Mouse (Mus musculus) brain, embryonic 18.5 days (tissue): ENCODE measurements around the gene Nup188.

Experiments used
- DNase-seq: peaks from one replicate; pipeline ENCODE4 v3.0.0-alpha.2; 2012; ENCODE audit warnings: low read depth, low spot score

The Nup188 gene

GRCm38 (mm10) chr2:30285004-30285403 is 1.2 kb upstream of the Nup188 start:
- DNase-seq, result no peak

DNA sequence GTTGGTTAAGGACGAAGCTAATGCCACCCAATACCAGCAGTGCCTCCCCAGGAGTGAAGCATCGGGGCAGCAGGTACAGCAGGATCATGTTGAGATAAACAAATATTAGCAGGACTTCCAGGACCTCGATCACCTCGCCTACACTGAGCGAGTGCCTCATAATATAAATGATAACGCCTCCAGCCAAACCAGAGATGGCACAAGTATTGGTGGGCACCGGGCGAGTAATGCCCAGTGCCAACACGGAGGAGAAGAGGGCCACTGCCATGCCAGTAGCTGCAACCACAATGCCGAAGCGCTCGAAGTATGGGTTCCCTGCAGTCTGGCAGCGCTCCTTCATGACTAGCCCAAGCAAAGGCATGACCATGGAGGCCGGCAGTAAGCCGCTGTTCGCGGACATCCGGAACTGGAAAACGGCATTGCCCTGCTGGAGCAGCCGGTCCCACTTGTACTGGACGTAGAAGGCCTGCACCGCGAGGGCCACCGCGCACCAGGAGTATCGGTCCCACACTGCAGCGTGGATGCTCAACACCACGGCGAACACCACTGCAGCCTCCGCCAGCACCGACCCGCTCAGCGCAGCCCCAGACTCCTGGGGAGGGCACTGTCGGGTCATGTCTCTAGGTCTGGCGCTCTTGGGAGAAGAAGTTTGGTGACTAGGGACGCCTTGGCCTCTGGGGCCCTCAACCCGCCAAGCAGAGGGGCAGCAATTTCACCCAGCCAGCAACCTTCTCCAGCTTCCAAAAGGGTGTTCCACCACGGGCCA is 598 bp upstream of the Nup188 start:
- no peak for DNase-seq

GRCm38 (mm10) chr2:30287027-30287373 is 803 bp downstream of the Nup188 start:
- DNase-seq, result no peak

DNA sequence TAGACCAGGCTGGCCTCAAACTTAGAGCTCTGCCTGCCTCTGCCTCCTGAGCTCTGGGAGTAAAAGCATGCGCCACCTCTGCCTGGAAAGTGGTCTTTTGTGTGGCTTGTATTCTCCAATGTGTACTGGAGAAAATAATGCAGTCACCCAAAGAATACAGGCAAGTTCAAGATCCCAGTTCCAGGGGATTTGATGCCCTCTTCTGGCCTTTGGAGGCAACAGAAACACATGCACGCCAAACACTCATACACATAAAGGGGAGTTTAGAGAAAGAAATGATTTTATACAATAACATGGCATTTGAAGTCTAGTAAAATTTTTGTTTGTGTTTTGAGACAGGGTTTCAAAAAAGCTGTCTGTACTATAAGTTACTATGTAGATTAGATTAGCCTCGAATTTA is 13.3 kb downstream of the Nup188 start:
- DNase-seq, result no peak

GRCm38 (mm10) chr2:30299966-30300365 is 13.8 kb downstream of the Nup188 start:
- no peak for DNase-seq

DNA sequence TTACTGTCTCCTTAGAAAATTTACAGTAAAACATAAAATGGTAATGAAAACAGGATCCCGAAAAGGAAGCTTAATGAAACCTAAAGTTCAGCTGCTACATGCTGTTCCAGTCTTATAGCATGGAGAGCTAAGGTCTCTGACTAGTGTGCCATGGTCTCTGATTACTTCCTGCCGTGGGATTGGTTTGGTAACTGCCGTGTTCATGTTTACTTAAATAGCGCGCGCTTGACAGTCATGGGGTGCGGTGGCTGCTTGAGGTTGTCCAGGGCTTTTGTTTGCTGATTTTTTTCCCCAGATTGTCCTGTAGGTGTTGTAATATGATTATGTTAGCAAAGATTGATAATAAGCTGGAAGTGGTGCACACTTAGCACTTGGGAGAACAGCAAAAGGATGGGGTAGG is 19.9 kb downstream of the Nup188 start:
- DNase-seq, result no peak

GRCm38 (mm10) chr2:30309351-30309750 is 23.2 kb downstream of the Nup188 start:
- DNase-seq, result no peak

DNA sequence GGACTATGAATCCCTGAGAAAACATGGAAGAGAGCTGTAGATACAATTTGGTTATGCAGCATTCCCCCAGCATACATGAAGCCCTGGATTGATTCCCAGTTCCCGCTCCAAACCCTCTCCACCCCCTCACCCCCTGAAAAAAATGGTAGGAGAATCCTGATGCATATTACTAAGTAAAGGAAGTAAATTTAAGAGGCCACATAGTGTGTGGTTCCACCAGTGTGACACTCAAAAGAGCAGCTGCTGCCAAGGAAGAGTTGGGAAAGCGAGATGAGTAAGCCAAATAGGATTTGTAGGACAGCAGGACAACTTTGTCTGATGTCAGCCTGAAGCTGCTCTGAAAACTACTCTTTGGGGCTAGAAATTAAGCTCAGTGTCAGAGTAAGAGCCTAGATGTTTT is 25.3 kb downstream of the Nup188 start:
- DNase-seq, result no peak

GRCm38 (mm10) chr2:30316136-30316535 is 29.9 kb downstream of the Nup188 start:
- no peak for DNase-seq

DNA sequence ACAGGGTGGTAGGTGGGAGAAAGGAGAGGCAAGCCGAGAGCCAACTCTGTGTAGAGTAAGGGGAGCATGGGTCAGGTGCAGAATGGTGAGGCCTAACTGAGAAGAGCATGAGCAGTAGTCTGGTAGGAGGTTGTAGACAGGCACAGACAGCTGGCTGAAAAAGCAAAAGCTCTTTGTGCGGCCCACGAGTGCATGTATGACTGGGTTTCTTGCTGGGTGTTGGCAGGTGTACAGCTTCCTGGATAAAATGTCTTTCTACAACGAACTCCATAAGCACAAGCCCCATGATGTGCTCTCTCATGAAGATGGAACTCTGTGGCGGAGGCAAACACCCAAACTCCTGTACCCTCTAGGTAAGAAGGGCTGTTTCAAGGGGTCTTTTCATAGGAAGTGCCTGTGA is 30.8 kb downstream of the Nup188 start:
- no peak for DNase-seq

GRCm38 (mm10) chr2:30319260-30319659 is 33.1 kb downstream of the Nup188 start:
- no peak for DNase-seq

GRCm38 (mm10) chr2:30323111-30323510 is 36.9 kb downstream of the Nup188 start:
- no peak for DNase-seq

- no peak for DNase-seq
Observed at GRCm38 (mm10) chr2:30325296-30325695, 39.1 kb downstream of the Nup188 start.

DNA sequence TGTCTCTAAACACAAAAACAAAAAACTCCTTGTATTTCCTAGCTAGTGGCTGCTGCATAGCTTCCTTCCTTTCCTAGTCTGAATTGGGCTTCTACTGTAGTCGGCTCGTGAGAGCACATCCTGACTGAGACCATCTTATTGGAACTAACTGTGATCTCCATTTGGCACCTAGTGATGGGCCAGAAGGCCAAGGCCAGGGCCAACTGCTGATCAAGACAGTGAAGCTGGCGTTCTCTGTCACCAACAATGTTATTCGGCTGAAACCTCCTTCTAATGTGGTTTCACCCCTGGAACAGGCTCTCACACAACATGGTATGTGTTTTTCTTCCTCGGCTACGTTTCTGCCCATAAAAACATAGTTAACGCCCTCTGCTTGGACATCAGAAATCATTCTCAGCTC is 41.1 kb downstream of the Nup188 start:
- DNase-seq, result no peak

GRCm38 (mm10) chr2:30328791-30329190 is 42.6 kb downstream of the Nup188 start:
- DNase-seq, result no peak

GRCm38 (mm10) chr2:30335324-30335723 is 49.1 kb downstream of the Nup188 start:
- no peak for DNase-seq

GRCm38 (mm10) chr2:30336174-30336915 is 50.1 kb downstream of the Nup188 start:
- DNase-seq, result no peak

DNA sequence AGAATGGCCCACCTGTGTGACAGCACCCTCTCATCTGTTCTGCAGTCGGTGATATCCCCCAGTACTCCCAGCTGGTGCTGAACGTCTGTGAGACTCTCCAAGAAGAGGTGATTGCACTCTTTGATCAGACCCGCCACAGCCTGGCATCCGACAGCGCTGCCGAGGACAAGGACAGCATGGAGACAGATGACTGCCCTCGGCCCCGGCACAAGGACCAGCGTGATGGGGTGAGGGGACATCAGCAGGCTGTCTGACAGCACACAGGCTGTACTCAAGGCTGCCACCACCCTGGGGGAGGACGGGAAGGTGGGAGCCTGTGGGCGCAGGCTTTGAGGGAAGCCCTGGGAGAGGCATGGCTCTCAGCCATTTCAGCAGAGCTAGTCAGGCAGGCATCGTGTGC is 51.0 kb downstream of the Nup188 start:
- no peak for DNase-seq

GRCm38 (mm10) chr2:30342061-30342460 is 55.9 kb downstream of the Nup188 start:
- no peak for DNase-seq

DNA sequence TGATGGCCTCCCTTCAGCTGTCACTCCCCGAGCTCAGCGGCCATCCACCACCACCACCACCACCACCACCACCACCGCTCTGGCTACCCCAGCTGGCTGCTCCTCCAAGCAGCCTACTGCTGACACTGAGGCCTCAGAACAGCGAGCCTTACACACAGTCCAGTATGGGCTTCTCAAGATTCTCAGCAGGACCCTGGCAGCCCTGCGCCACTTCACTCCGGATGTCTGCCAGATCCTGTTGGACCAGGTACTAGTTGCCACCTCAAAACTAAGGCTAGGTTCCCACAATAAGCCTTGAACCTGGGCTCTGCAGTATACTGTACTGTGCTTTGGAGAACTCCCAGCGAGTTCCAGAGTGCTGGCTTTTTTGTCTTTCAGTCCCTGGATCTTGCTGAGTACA is 56.3 kb downstream of the Nup188 start:
- DNase-seq, result no peak

DNA sequence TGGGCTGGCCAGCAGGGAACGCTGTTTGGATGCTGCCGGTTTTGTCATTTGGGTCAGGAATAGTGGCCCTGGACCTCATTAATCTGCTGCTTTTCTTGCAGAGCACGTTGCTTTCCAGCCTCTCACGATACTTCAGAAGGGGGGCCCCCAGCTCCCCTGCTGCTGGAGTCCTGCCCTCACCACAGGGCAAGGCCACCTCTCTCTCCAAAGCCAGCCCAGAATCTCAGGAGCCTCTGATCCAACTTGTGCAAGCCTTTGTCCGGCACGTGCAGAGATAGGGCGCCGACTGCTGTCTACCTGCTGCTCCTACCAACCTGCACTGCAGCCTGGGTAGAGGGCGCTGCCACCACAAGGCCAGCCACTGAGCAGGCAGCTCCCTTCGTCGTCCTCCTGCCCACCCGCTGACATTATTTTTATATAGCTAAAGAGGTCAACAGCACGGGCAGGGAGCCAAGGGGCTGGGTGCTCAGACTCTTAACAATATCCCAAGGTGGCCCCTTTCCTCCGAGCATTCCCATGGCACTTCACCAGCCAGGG is 57.5 kb downstream of the Nup188 start:
- no peak for DNase-seq

- DNase-seq, result no peak
Observed at GRCm38 (mm10) chr2:30345971-30346676, 59.9 kb downstream of the Nup188 start.
